Mouse (Mus musculus): Measurements from ENCODE around the gene Naa11. TPM values are rescaled to one million over a fixed set of nuclear protein-coding genes. Genes with fewer than 3 reads are reported as not detected.

Gene Naa11
- total and polyA plus RNA-seq, 2 experiments from 2014 or later: 0.04 TPM; not detected in 1

DNA sequence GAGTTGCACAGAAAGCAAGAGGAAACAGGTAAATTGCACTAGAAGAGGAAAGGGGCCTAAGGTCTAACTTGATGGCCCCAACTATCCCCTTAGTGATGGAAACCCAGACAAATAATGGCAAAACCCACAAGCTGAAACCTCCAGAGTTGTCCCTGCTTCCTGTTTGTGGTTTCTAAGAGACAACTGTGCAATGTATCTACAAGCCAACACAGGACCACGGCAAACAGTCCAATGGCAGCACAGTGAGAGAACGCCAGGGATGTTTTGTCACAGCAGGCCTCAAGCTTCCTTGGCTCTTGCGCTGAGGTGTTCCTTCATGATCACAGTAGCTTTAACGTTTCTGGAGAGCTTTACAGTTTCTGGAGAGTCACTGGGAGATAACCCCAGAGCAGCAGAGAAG is 7.8 kb downstream of the Naa11 start:
- H3K4me2 ChIP-seq (ENCODE audit: low read depth, low read length): no peak overlapping the region
- no peaks in the 10 kb centered on the region for H3K9me3 ChIP-seq (replicated peaks; ENCODE audit: control insufficient read depth, low read length)
- DNase-seq (ENCODE audit: low spot score) (no peak), ATAC-seq (ENCODE audit: insufficient read depth, low read depth) (no peak)
- TF ChIP-seq EP300 (IDR thresholded peaks at IDR 0.05; ENCODE audit: low read depth): no peak
- no peaks in the 10 kb centered on the region for H3K27me3 ChIP-seq (ENCODE audit: control insufficient read depth, insufficient read depth, low read length)
- WGBS: 62% methylated on average over 4 of the region's 4 CpGs
- H3K27ac ChIP-seq (ENCODE audit: low read depth): no peak overlapping the region
- no peak overlapping the region for H3K4me3 ChIP-seq (ENCODE audit: low read depth, low read length)
- peaks cover 7% of the 10 kb centered on the region; the same call in 1 of the 2 replicates for H3K4me1 ChIP-seq (ENCODE audit: control insufficient read depth, insufficient read depth)
- no peak overlapping the region for H3K9ac ChIP-seq (replicated peaks; ENCODE audit: low read depth, low read length)
- H3K36me3 ChIP-seq (replicated peaks; ENCODE audit: control insufficient read depth, insufficient read depth, low read length): no peaks in the 10 kb centered on the region

DNA sequence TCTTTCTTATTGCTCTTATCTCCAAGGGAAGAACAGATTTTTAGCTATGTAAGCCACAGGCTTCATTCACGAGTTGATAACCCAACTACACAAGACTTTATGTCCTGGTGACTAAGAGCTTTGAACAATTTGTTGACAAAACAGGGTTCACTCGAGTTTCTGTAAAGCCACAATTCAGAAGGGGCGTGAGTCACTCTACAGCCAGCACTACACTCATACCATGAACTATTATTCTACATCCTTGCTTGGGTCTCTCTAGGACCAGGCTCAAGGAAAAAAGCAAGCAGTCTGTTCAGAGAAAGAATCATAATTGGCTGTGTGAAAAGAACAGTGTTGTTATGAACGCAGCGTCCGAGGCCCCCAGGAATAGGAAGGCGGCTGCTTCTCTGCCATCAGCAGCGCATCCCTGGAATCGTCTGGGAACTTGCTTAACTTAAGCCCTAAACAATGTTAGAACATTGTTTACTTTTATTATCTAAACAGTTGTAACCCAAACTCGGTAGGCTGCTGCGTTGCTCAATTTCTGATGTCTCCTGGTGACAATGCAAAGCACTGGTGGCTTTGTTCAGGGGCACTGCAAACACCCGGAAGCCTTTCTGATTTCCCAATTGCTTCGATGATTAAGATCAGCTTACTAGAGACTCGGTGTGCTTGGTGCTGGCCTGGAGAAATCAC is 9.5 kb downstream of the Naa11 start:
- no peak overlapping the region for H3K27ac ChIP-seq (ENCODE audit: low read depth)
- no peaks in the 10 kb centered on the region for H3K27me3 ChIP-seq (ENCODE audit: control insufficient read depth, insufficient read depth, low read length)
- TF ChIP-seq CTCF (IDR thresholded peaks at IDR 0.05; ENCODE audit: low read depth) (no peak), EP300 (IDR thresholded peaks at IDR 0.05; ENCODE audit: low read depth) (no peak)
- no peak for DNase-seq (ENCODE audit: low spot score)
- H3K9me3 ChIP-seq (replicated peaks; ENCODE audit: control insufficient read depth, low read length): no peaks in the 10 kb centered on the region
- no peaks in the 10 kb centered on the region for H3K36me3 ChIP-seq (replicated peaks; ENCODE audit: control insufficient read depth, insufficient read depth, low read length)
- no peak for ATAC-seq (ENCODE audit: insufficient read depth, low read depth)
- no peak overlapping the region for H3K9ac ChIP-seq (replicated peaks; ENCODE audit: low read depth, low read length)
- WGBS: 71% methylated on average over 14 of the region's 14 CpGs
- H3K4me1 ChIP-seq (ENCODE audit: control insufficient read depth, insufficient read depth): peaks cover 1% of the 10 kb centered on the region; the same call in 1 of the 2 replicates
- no peak overlapping the region for H3K4me2 ChIP-seq (ENCODE audit: low read depth, low read length)
- H3K4me3 ChIP-seq (ENCODE audit: low read depth, low read length): no peak overlapping the region

DNA sequence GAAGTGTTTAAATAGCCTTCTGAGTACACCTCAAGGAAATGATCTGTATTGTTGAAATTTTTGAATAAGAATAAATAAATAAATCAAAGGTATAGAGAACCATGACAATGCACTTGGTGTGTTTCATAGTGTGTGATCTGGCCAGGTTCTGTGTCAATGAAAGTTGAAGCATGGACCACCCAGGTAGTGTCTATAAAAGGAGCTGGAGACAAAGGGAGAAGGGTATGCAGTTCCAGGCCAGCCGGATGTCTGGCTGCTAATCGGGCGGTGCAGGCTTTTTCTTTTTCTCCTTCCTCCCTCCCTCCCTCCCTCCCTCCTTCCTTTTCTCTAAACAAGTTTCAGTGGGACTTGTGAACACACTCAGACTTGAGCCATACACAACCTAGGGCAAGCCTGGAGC is 12.2 kb downstream of the Naa11 start:
- no peak overlapping the region for H3K4me3 ChIP-seq (ENCODE audit: low read depth, low read length)
- TF ChIP-seq CTCF (IDR thresholded peaks at IDR 0.05; ENCODE audit: low read depth) (no peak), EP300 (IDR thresholded peaks at IDR 0.05; ENCODE audit: low read depth) (no peak)
- 45% methylated on average over 3 of the region's 3 CpGs for WGBS
- ATAC-seq (ENCODE audit: insufficient read depth, low read depth) (no peak), DNase-seq (ENCODE audit: low spot score) (no peak)
- H3K4me1 ChIP-seq (ENCODE audit: control insufficient read depth, insufficient read depth): no peaks in the 10 kb centered on the region; the same call in 1 of the 2 replicates
- no peaks in the 10 kb centered on the region for H3K9me3 ChIP-seq (replicated peaks; ENCODE audit: control insufficient read depth, low read length)
- H3K9ac ChIP-seq (replicated peaks; ENCODE audit: low read depth, low read length): no peak overlapping the region
- H3K36me3 ChIP-seq (replicated peaks; ENCODE audit: control insufficient read depth, insufficient read depth, low read length): no peaks in the 10 kb centered on the region
- no peak overlapping the region for H3K4me2 ChIP-seq (ENCODE audit: low read depth, low read length)
- no peak overlapping the region for H3K27ac ChIP-seq (ENCODE audit: low read depth)
- H3K27me3 ChIP-seq (ENCODE audit: control insufficient read depth, insufficient read depth, low read length): no peaks in the 10 kb centered on the region

DNA sequence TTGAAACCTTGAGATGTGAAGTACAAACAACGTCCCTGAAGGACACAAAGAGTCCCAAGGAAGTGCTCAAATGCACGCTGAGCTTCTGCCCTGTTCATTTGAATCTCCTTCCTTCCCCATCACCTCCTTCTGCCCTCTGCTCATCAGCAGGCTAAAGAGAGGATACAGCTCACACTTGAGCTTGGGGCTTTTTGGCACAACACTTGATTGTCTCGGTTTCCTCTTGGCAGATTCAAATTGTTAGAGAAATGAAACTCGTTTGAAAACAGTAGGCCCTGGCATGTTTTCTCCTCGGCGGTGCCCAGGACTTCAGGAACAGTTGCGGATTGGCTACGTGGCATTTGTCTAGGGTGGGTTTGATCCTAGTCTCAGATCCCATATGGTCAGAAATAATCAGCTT is 27.4 kb downstream of the Naa11 start:
- Histone ChIP-seq H3K9me3 (replicated peaks; ENCODE audit: control insufficient read depth, low read length) (no peaks in the 10 kb centered on the region), H3K4me3 (ENCODE audit: low read depth, low read length) (no peak overlapping the region), H3K4me2 (ENCODE audit: low read depth, low read length) (no peak overlapping the region), H3K4me1 (ENCODE audit: control insufficient read depth, insufficient read depth) (0 out of 2 replicates have a peak, but pooled peaks cover 8% of the 10 kb centered on the region), H3K36me3 (replicated peaks; ENCODE audit: control insufficient read depth, insufficient read depth, low read length) (no peaks in the 10 kb centered on the region), H3K27me3 (ENCODE audit: control insufficient read depth, insufficient read depth, low read length) (no peaks in the 10 kb centered on the region), H3K27ac (ENCODE audit: low read depth) (no peak overlapping the region), H3K9ac (replicated peaks; ENCODE audit: low read depth, low read length) (no peak overlapping the region)
- TF ChIP-seq CTCF (IDR thresholded peaks at IDR 0.05; ENCODE audit: low read depth) (no peak), EP300 (IDR thresholded peaks at IDR 0.05; ENCODE audit: low read depth) (no peak)
- DNase-seq (ENCODE audit: low spot score) (no peak), ATAC-seq (ENCODE audit: insufficient read depth, low read depth) (no peak)
- WGBS: 72% methylated on average over 8 of the region's 8 CpGs

DNA sequence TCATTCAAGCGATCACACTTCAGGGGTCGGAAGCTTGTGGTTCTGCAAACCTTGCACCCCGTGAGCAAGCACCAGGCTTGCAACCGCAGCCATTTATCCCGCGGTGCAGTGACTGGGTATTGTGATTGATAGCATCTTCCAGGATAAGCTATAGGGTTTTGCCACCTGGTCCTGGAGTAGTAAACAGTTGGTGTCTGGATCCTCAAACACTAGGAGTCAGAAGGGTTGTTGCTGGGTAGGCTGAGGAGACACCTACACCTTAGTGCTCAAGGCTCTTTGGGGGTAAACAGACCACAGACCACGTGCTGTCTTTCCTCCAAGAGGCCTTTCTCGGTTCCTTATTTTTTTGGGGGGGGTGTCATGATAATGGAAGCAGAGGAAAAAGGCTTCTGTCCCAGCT is 27.9 kb downstream of the Naa11 start:
- 69% methylated on average over 8 of the region's 8 CpGs for WGBS
- H3K27ac ChIP-seq (ENCODE audit: low read depth): no peak overlapping the region
- ATAC-seq (ENCODE audit: insufficient read depth, low read depth) (no peak), DNase-seq (ENCODE audit: low spot score) (no peak)
- H3K27me3 ChIP-seq (ENCODE audit: control insufficient read depth, insufficient read depth, low read length): no peaks in the 10 kb centered on the region
- H3K4me3 ChIP-seq (ENCODE audit: low read depth, low read length): no peak overlapping the region
- no peak overlapping the region for H3K9ac ChIP-seq (replicated peaks; ENCODE audit: low read depth, low read length)
- H3K4me2 ChIP-seq (ENCODE audit: low read depth, low read length): no peak overlapping the region
- H3K9me3 ChIP-seq (replicated peaks; ENCODE audit: control insufficient read depth, low read length): no peaks in the 10 kb centered on the region
- no peaks in the 10 kb centered on the region for H3K36me3 ChIP-seq (replicated peaks; ENCODE audit: control insufficient read depth, insufficient read depth, low read length)
- TF ChIP-seq EP300 (IDR thresholded peaks at IDR 0.05; ENCODE audit: low read depth): no peak
- no peak for TF ChIP-seq CTCF (IDR thresholded peaks at IDR 0.05; ENCODE audit: low read depth)
- H3K4me1 ChIP-seq (ENCODE audit: control insufficient read depth, insufficient read depth): 0 out of 2 replicates have a peak, but pooled peaks cover 8% of the 10 kb centered on the region

DNA sequence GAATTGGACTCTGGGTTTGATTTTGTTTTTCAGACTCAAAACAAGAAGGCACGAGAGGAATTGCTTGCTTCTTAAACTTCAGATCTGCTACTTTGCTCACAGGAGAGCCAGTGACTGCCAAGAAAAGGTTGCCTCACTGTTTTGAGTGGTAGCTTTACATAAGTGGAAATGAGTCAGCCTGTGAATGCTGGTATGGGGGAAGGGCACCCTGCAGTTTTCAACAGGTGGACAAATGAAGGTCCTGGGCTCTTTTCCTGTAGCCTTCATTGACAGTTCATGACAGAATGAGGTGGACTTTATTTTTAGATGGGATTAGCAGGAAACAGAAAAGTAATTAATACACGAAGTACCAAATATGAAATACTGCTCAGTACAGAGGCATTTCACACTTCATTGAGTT is 29.6 kb downstream of the Naa11 start:
- H3K36me3 ChIP-seq (replicated peaks; ENCODE audit: control insufficient read depth, insufficient read depth, low read length): no peaks in the 10 kb centered on the region
- DNase-seq (ENCODE audit: low spot score) (peak; percentile 46), ATAC-seq (ENCODE audit: insufficient read depth, low read depth) (peak; percentile 55; the same call in 1 of the 2 replicates)
- H3K27ac ChIP-seq (ENCODE audit: low read depth): no peak overlapping the region
- no peaks in the 10 kb centered on the region for H3K27me3 ChIP-seq (ENCODE audit: control insufficient read depth, insufficient read depth, low read length)
- no peak overlapping the region for H3K4me2 ChIP-seq (ENCODE audit: low read depth, low read length)
- TF ChIP-seq EP300 (IDR thresholded peaks at IDR 0.05; ENCODE audit: low read depth) (no peak), CTCF (IDR thresholded peaks at IDR 0.05; ENCODE audit: low read depth) (no peak)
- WGBS: 17% methylated on average over 2 of the region's 2 CpGs
- H3K4me3 ChIP-seq (ENCODE audit: low read depth, low read length): no peak overlapping the region
- H3K9me3 ChIP-seq (replicated peaks; ENCODE audit: control insufficient read depth, low read length): no peaks in the 10 kb centered on the region
- 0 out of 2 replicates have a peak, but pooled peaks cover 8% of the 10 kb centered on the region for H3K4me1 ChIP-seq (ENCODE audit: control insufficient read depth, insufficient read depth)
- H3K9ac ChIP-seq (replicated peaks; ENCODE audit: low read depth, low read length): no peak overlapping the region
